Mouse (Mus musculus): ENCODE data around the gene Prcp.
"Not testable (repeated sequence)": the region's sequence is repeated elsewhere in the genome, so short reads cannot be mapped to it uniquely, and the experiment has no call there.

Prcp gene

DNA sequence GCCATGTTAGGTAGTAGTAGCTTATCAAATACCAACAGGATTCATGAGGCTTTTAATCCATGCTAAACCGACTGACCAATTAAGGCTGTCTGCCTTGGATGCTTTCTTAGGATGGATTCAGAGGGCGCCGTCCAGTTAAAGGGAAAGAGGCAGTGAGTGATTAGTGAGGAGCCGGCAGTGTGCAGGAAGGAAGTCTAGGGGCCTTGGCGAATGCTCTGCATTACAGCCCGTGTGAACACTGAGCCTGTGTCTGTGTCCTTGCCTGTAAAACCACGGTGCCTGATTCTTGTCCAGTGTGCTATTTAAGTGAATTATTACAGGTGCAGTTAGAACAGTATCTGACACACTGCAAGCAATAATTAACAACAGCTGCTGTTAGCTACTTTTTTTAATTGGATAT is 104.5 kb downstream of the Prcp start:
- not testable (repeated sequence) for DNase-seq (ENCODE audit: low read depth, low spot score)

DNA sequence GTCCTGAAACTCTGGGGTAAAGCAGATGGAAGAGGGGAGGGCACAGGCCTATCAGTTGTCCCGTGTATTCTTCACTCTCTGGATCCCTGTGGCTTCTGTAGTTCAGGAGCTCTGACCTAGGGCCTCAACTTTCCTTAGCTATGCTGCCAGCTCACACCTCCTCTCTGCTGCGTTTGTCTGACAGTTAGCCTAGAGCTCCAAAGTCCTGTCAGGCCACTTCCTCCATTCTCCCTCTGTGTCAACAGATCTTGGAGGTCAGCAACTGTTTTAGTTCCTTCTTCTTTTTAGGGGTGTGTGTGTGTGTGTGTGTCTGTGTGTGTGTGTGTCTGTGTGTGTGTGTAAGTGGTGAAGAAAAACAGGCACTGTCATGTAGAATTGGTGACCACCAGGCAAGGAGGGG is 106.5 kb downstream of the Prcp start:
- DNase-seq (ENCODE audit: low read depth, low spot score): no peak

DNA sequence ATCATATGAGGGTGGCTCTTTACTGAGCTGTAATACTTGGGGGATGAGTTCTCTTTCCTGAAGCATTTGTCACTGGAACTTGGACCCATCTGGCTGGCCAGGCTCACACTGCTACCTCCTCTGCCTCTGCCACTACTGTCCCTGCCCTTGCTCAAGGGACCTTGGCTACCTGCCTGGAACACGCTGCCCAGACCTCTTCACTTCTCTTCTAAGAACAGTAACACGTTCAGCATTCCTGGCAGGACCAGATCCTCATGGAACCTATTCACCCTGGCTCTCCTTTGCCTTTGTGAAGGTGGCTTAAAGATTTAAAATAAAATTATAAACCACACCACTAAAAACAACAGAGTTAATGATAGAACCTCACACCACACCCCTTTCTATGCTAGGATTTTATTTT is 107.6 kb downstream of the Prcp start:
- DNase-seq (ENCODE audit: low read depth, low spot score): no peak
